Mouse (Mus musculus): ENCODE data around the gene Limd2. TPM values are rescaled to one million over a fixed set of nuclear protein-coding genes. Genes with fewer than 3 reads are reported as not detected.

The Limd2 gene
- polyA plus RNA-seq, 1 experiment from 2014 or later = 207 TPM

Other genes with a start within 250 kb of the Limd2 start
- gene Cyb561, start 207.5 kb downstream of the Limd2 start, polyA plus RNA-seq (2015; fragmentation: Nextera tagmentation; extraction: Ambion mirVana) = 33.9 and 37.3 TPM in 2 replicates
- gene Ace, start 192.9 kb downstream of the Limd2 start, polyA plus RNA-seq (2015; fragmentation: Nextera tagmentation; extraction: Ambion mirVana) = 17.5 and 18.6 TPM in 2 replicates
- not detected in 2 replicates for gene Ace3, start 166.2 kb downstream of the Limd2 start, polyA plus RNA-seq (2015; fragmentation: Nextera tagmentation; extraction: Ambion mirVana)
- gene Kcnh6, start 152.7 kb downstream of the Limd2 start, polyA plus RNA-seq (2015; fragmentation: Nextera tagmentation; extraction: Ambion mirVana) = 0.19 and 0.25 TPM in 2 replicates
- 73.6 and 74.7 TPM in 2 replicates for gene Dcaf7, start 124.0 kb downstream of the Limd2 start, polyA plus RNA-seq (2015; fragmentation: Nextera tagmentation; extraction: Ambion mirVana)
- gene Taco1, start 94.8 kb downstream of the Limd2 start, polyA plus RNA-seq (2015; fragmentation: Nextera tagmentation; extraction: Ambion mirVana) = 13.0 and 13.2 TPM in 2 replicates
- 12.7 and 22.6 TPM in 2 replicates for gene Map3k3, start 76.2 kb downstream of the Limd2 start, polyA plus RNA-seq (2015; fragmentation: Nextera tagmentation; extraction: Ambion mirVana)
- not detected in 2 replicates for gene Gm10840, start within 50 bp of the Limd2 start, polyA plus RNA-seq (2015; fragmentation: Nextera tagmentation; extraction: Ambion mirVana)
- gene Strada, start 41.3 kb upstream of the Limd2 start, polyA plus RNA-seq (2015; fragmentation: Nextera tagmentation; extraction: Ambion mirVana) = 32.1 and 33.3 TPM in 2 replicates
- gene Ccdc47, start 55.5 kb upstream of the Limd2 start, polyA plus RNA-seq (2015; fragmentation: Nextera tagmentation; extraction: Ambion mirVana) = 96.0 and 101 TPM in 2 replicates
- gene Ddx42, start 56.1 kb upstream of the Limd2 start, polyA plus RNA-seq (2015; fragmentation: Nextera tagmentation; extraction: Ambion mirVana) = 81.5 and 88.1 TPM in 2 replicates
- 60.5 and 60.7 TPM in 2 replicates for gene Ftsj3, start 95.2 kb upstream of the Limd2 start, polyA plus RNA-seq (2015; fragmentation: Nextera tagmentation; extraction: Ambion mirVana)
- 312 and 314 TPM in 2 replicates for gene Psmc5, start 95.3 kb upstream of the Limd2 start, polyA plus RNA-seq (2015; fragmentation: Nextera tagmentation; extraction: Ambion mirVana)
- 55.0 and 59.0 TPM in 2 replicates for gene Smarcd2, start 112.1 kb upstream of the Limd2 start, polyA plus RNA-seq (2015; fragmentation: Nextera tagmentation; extraction: Ambion mirVana)
- 0.81 and 1.0 TPM in 2 replicates for gene Tcam1, start 115.8 kb upstream of the Limd2 start, polyA plus RNA-seq (2015; fragmentation: Nextera tagmentation; extraction: Ambion mirVana)
- not detected in 2 replicates for gene Gh, start 141.0 kb upstream of the Limd2 start, polyA plus RNA-seq (2015; fragmentation: Nextera tagmentation; extraction: Ambion mirVana)
- 6.9 and 7.2 TPM in 2 replicates for gene Cd79b, start 153.9 kb upstream of the Limd2 start, polyA plus RNA-seq (2015; fragmentation: Nextera tagmentation; extraction: Ambion mirVana)
- 0.41 and 0.47 TPM in 2 replicates for gene Scn4a, start 192.4 kb upstream of the Limd2 start, polyA plus RNA-seq (2015; fragmentation: Nextera tagmentation; extraction: Ambion mirVana)
- gene Prr29, start 204.6 kb upstream of the Limd2 start, polyA plus RNA-seq (2015; fragmentation: Nextera tagmentation; extraction: Ambion mirVana) = 0.36 and 0.39 TPM in 2 replicates
- 87.8 and 95.9 TPM in 2 replicates for gene Icam2, start 227.2 kb upstream of the Limd2 start, polyA plus RNA-seq (2015; fragmentation: Nextera tagmentation; extraction: Ambion mirVana)

Measured in kidney, embryonic 16.5 days (tissue).